28 mouse cellular contexts compared by ENCODE assay signal in the genomic region with DNA sequence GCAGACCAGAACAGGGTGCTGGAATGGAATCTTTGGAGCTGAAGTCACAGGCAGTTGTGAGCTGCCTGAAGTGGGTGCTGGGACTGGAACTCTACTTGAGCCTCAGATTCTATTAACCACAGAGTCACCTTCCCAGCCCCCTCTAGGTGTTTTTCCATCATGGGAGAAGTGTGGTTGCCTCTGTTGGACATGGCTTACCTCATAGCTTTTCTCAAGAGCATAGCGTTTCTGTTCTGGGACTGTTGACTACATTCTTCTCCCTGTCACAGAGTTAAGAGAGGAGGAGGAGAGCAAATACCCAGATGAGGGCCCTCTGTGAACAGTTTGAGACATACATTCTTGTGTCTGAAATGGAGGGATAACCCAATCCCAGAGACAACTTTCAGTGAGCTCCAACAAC.
"Had no signal": no experiment of that assay in that cellular context is flagged by ENCODE, and none has a peak within 500 bp of the region (broad histone marks: within the 10 kb centered on the region; RNA-seq: fewer than 3 reads in every experiment).

No protein-coding gene starts in this region.

- H3K9ac ChIP-seq: embryonic facial prominence, embryonic 12.5 days; embryonic facial prominence, embryonic 13.5 days; embryonic facial prominence, embryonic 15.5 days; forebrain, embryonic 12.5 days; forebrain, embryonic 13.5 days; forebrain, embryonic 15.5 days; forebrain, postnatal 0 days had no signal

- H3K27me3 ChIP-seq: embryonic facial prominence, embryonic 12.5 days; embryonic facial prominence, embryonic 13.5 days; embryonic facial prominence, embryonic 15.5 days; forebrain, embryonic 12.5 days; forebrain, embryonic 13.5 days; forebrain, embryonic 15.5 days had no signal

- H3K9me3 ChIP-seq: embryonic facial prominence, embryonic 10.5 days; embryonic facial prominence, embryonic 12.5 days; embryonic facial prominence, embryonic 13.5 days; embryonic facial prominence, embryonic 15.5 days; forebrain, embryonic 10.5 days; forebrain, embryonic 12.5 days; forebrain, embryonic 13.5 days; forebrain, embryonic 15.5 days had no signal

- H3K4me2 ChIP-seq: embryonic facial prominence, embryonic 12.5 days; embryonic facial prominence, embryonic 13.5 days; embryonic facial prominence, embryonic 15.5 days; forebrain, embryonic 12.5 days; forebrain, embryonic 13.5 days; forebrain, embryonic 15.5 days had no signal

- H3K27ac ChIP-seq: embryonic facial prominence, embryonic 10.5 days; embryonic facial prominence, embryonic 12.5 days; embryonic facial prominence, embryonic 13.5 days; embryonic facial prominence, embryonic 15.5 days; forebrain, embryonic 10.5 days; forebrain, embryonic 12.5 days; forebrain, embryonic 13.5 days; forebrain, embryonic 15.5 days; gastrocnemius, adult 2 months had no signal

- H3K4me3 ChIP-seq: embryonic facial prominence, embryonic 10.5 days; embryonic facial prominence, embryonic 12.5 days; embryonic facial prominence, embryonic 13.5 days; embryonic facial prominence, embryonic 15.5 days; erythroblast, embryonic 14.5 days; forebrain, embryonic 10.5 days; forebrain, embryonic 12.5 days; forebrain, embryonic 13.5 days; forebrain, embryonic 15.5 days; gastrocnemius, adult 2 months had no signal

- H3K36me3 ChIP-seq: embryonic facial prominence, embryonic 10.5 days; embryonic facial prominence, embryonic 12.5 days; embryonic facial prominence, embryonic 13.5 days; embryonic facial prominence, embryonic 15.5 days; forebrain, embryonic 10.5 days; forebrain, embryonic 12.5 days; forebrain, embryonic 15.5 days had no signal

- H3K4me1 ChIP-seq: embryonic facial prominence, embryonic 12.5 days; forebrain, embryonic 10.5 days; forebrain, embryonic 12.5 days; forebrain, embryonic 13.5 days had no signal

- ATAC-seq: forebrain, embryonic 13.5 days; forebrain, embryonic 14.5 days; forebrain, embryonic 15.5 days; forebrain, embryonic 16.5 days; forebrain, postnatal 0 days had no signal

- DNase-seq: cerebellum, adult 18-20 months; cerebellum, adult 2 months; cerebellum, adult 8-10 months; cerebellum, adult 9-10 months; cerebellum, adult 9-11 months; cerebellum, postnatal 10 days; cerebellum, postnatal 14 days; cerebellum, postnatal 25 days; cerebellum, postnatal 36 days; embryo, embryonic 11 days; forebrain, postnatal 0 days; gastrocnemius, adult 2 months; gastrocnemius, postnatal 10 days; gastrocnemius, postnatal 14 days; gastrocnemius, postnatal 25 days; gastrocnemius, postnatal 36 days; heart, adult 11 months had no signal
